Mouse (Mus musculus) embryonic facial prominence, embryonic 13.5 days (tissue): ENCODE data around the gene Clstn1. TPM values are rescaled to one million over a fixed set of nuclear protein-coding genes. Genes with fewer than 3 reads are reported as not detected.

Experiments used
- ATAC-seq: fragments of 200-750 bp; cut with Nextera tagmentation; 2 replicates; pipeline ENCODE4 v1.8.0; 2017; ENCODE audit warnings: low read depth; ENCODE audit not compliant: insufficient number of reproducible peaks, insufficient read depth, low FRiP score, low TSS enrichment
- H3K27ac ChIP-seq: fragments of 300-500 bp; sonication (generic); 2 replicates; pipeline ENCODE4 v1.5.1; 2015; ENCODE audit warnings: moderate library complexity, mild to moderate bottlenecking, inconsistent platforms
- H3K27me3 ChIP-seq: fragments of 300-500 bp; sonication (generic); 2 replicates; pipeline ENCODE4 v1.6.1; 2015; ENCODE audit warnings: mild to moderate bottlenecking, inconsistent platforms
- H3K36me3 ChIP-seq: fragments of 300-500 bp; sonication (generic); 2 replicates; pipeline ENCODE4 v1.6.1; 2015; ENCODE audit warnings: mild to moderate bottlenecking, inconsistent platforms
- H3K4me1 ChIP-seq: fragments of 300-500 bp; sonication (generic); 2 replicates; pipeline ENCODE4 v1.6.1; 2015; ENCODE audit warnings: inconsistent platforms
- H3K4me2 ChIP-seq: fragments of 300-500 bp; sonication (generic); 2 replicates; pipeline ENCODE4 v1.6.1; 2015; ENCODE audit warnings: moderate library complexity, mild to moderate bottlenecking, inconsistent platforms
- H3K4me3 ChIP-seq: fragments of 300-500 bp; sonication (generic); 2 replicates; pipeline ENCODE4 v1.5.1; 2015; ENCODE audit warnings: mild to moderate bottlenecking, inconsistent platforms
- H3K9ac ChIP-seq: fragments of 300-500 bp; sonication (generic); 2 replicates; pipeline ENCODE4 v1.6.1; 2015; ENCODE audit warnings: mild to moderate bottlenecking, inconsistent platforms
- H3K9me3 ChIP-seq: fragments of 300-500 bp; sonication (generic); 2 replicates; pipeline ENCODE4 v1.6.1; 2016; ENCODE audit warnings: inconsistent platforms
- WGBS: fragments of 180-500 bp; shearing (Covaris S2); methylation state at CpG from one replicate; pipeline ENCODE4 v1.1.7; 2015; ENCODE audit warnings: mixed read lengths; 5-methylcytosine and 5-hydroxymethylcytosine counted together
- microRNA-seq: library from miRNA; unstranded; fragments of <30 nt; microRNA quantifications from one replicate; pipeline ENCODE4, GENCODE M21; 2016
- polyA plus RNA-seq: library from polyadenylated mRNA; unstranded; fragments of >200 nt; fragmentation: Nextera tagmentation; extraction: Ambion mirVana; gene quantifications from 2 replicates; pipeline ENCODE4 v1.2.1, GENCODE M21; 2015

Gene Clstn1
- polyA plus RNA-seq, 1 experiment from 2014 or later = 21.5 TPM

GRCm38 (mm10) chr4:149688861-149689260 lies 102.6 kb downstream of the Clstn1 start:
- Histone ChIP-seq H3K4me1 (peaks cover 18% of the 10 kb centered on the region), H3K9ac (no peak overlapping the region), H3K4me2 (no peak overlapping the region), H3K27me3 (no peaks in the 10 kb centered on the region), H3K27ac (no peak overlapping the region), H3K4me3 (no peak overlapping the region), H3K36me3 (no peaks in the 10 kb centered on the region), H3K9me3 (no peaks in the 10 kb centered on the region)
- no peak for ATAC-seq
- WGBS = 83% methylated on average over 14 of the region's 14 CpGs

- no peak overlapping the region for H3K4me2 ChIP-seq
- WGBS = 78% methylated on average over 12 of the region's 12 CpGs
- no peaks in the 10 kb centered on the region for H3K9me3 ChIP-seq
- ATAC-seq = no peak
- no peak overlapping the region for H3K27ac ChIP-seq
- H3K4me1 ChIP-seq = peaks cover 18% of the 10 kb centered on the region
- H3K9ac ChIP-seq = no peak overlapping the region
- no peak overlapping the region for H3K4me3 ChIP-seq
- H3K36me3 ChIP-seq = no peaks in the 10 kb centered on the region
- H3K27me3 ChIP-seq = no peaks in the 10 kb centered on the region
These were observed 103.8 kb downstream of the Clstn1 start for GRCm38 (mm10) chr4:149689822-149690700.

GRCm38 (mm10) chr4:149690828-149691280 lies 104.6 kb downstream of the Clstn1 start:
- Histone ChIP-seq H3K4me1 (peaks cover 18% of the 10 kb centered on the region), H3K4me3 (no peak overlapping the region), H3K9ac (no peak overlapping the region), H3K27me3 (0 out of 2 replicates have a peak, but pooled peaks cover 4% of the 10 kb centered on the region), H3K27ac (peak overlapping the region; percentile 48; the same call in 1 of the 2 replicates), H3K4me2 (no peak overlapping the region), H3K36me3 (no peaks in the 10 kb centered on the region), H3K9me3 (no peaks in the 10 kb centered on the region)
- WGBS = 84% methylated on average over 8 of the region's 8 CpGs
- ATAC-seq = no peak

- no peak for ATAC-seq
- Histone ChIP-seq H3K4me3 (no peak overlapping the region), H3K4me2 (no peak overlapping the region), H3K36me3 (no peaks in the 10 kb centered on the region), H3K4me1 (peaks cover 22% of the 10 kb centered on the region), H3K9me3 (no peaks in the 10 kb centered on the region), H3K27ac (peak overlapping the region; percentile 48; the same call in 1 of the 2 replicates), H3K9ac (no peak overlapping the region), H3K27me3 (peaks cover 8% of the 10 kb centered on the region; the same call in 1 of the 2 replicates)
- WGBS = 23% methylated on average over 8 of the region's 8 CpGs
These were observed 105.1 kb downstream of the Clstn1 start for GRCm38 (mm10) chr4:149691368-149691767.

GRCm38 (mm10) chr4:149696189-149696971 lies 110.1 kb downstream of the Clstn1 start:
- no peak for ATAC-seq
- no peaks in the 10 kb centered on the region for H3K9me3 ChIP-seq
- H3K36me3 ChIP-seq = no peaks in the 10 kb centered on the region
- 0 out of 2 replicates have a peak overlapping the region, but pooled peaks have one; percentile 27 for H3K9ac ChIP-seq
- H3K27me3 ChIP-seq = peaks cover 49% of the 10 kb centered on the region
- no peak overlapping the region for H3K4me3 ChIP-seq
- peaks cover 23% of the 10 kb centered on the region for H3K4me1 ChIP-seq
- 32% methylated on average over 16 of the region's 16 CpGs for WGBS
- H3K4me2 ChIP-seq = no peak overlapping the region
- H3K27ac ChIP-seq = no peak overlapping the region

GRCm38 (mm10) chr4:149697506-149698196 lies 111.4 kb downstream of the Clstn1 start:
- WGBS = 20% methylated on average over 15 of the region's 15 CpGs
- peak overlapping the region; percentile 52 for H3K4me3 ChIP-seq
- H3K4me1 ChIP-seq = peaks cover 21% of the 10 kb centered on the region; the same call in 1 of the 2 replicates
- H3K9ac ChIP-seq = peak overlapping the region; percentile 76
- H3K36me3 ChIP-seq = no peaks in the 10 kb centered on the region
- H3K27ac ChIP-seq = no peak overlapping the region
- H3K4me2 ChIP-seq = peak overlapping the region; percentile 86
- no peaks in the 10 kb centered on the region for H3K9me3 ChIP-seq
- peaks cover 49% of the 10 kb centered on the region for H3K27me3 ChIP-seq
- ATAC-seq = no peak

GRCm38 (mm10) chr4:149698197-149698821 lies 112.0 kb downstream of the Clstn1 start:
- ATAC-seq = peak; percentile 79; the same call in 1 of the 2 replicates
- Histone ChIP-seq H3K4me2 (peak overlapping the region; percentile 86), H3K36me3 (no peaks in the 10 kb centered on the region), H3K27ac (no peak overlapping the region), H3K9ac (peak overlapping the region; percentile 76), H3K4me3 (peak overlapping the region; percentile 52), H3K27me3 (peaks cover 49% of the 10 kb centered on the region), H3K4me1 (peaks cover 23% of the 10 kb centered on the region; the same call in 1 of the 2 replicates), H3K9me3 (no peaks in the 10 kb centered on the region)
- under 1% methylated on average over 35 of the region's 35 CpGs for WGBS

Small RNA genes lying within 50 kb of the gene (microRNA-seq; reads per million reads assigned to microRNA genes)
- 1.1 reads per million for gene Mir5616
- gene Mir7023 = not detected

Other genes with a start within 250 kb of the Clstn1 start
- 48.7 and 49.4 TPM in 2 replicates for gene Ube4b, start 159.7 kb upstream of the Clstn1 start, polyA plus RNA-seq
- 0.52 TPM in 1 of 2 replicates, not detected in the other for gene Rbp7, start 131.5 kb upstream of the Clstn1 start, polyA plus RNA-seq
- gene Tmem274, start 109.1 kb upstream of the Clstn1 start, polyA plus RNA-seq = 0.37 TPM in 1 of 2 replicates, not detected in the other
- gene Nmnat1, start 101.3 kb upstream of the Clstn1 start, polyA plus RNA-seq = 9.2 and 10.2 TPM in 2 replicates
- gene Lzic, start 101.2 kb upstream of the Clstn1 start, polyA plus RNA-seq = 56.5 TPM in 2 replicates
- 65.4 and 65.6 TPM in 2 replicates for gene Ctnnbip1, start 68.2 kb upstream of the Clstn1 start, polyA plus RNA-seq
- gene Pik3cd, start 116.1 kb downstream of the Clstn1 start, polyA plus RNA-seq = 4.4 and 4.9 TPM in 2 replicates
- gene Tmem201, start 151.6 kb downstream of the Clstn1 start, polyA plus RNA-seq = 31.8 and 33.7 TPM in 2 replicates
- 12.3 and 13.2 TPM in 2 replicates for gene Slc25a33, start 187.8 kb downstream of the Clstn1 start, polyA plus RNA-seq